ENCODE assay signal across 9 mouse cellular contexts in the genomic region with DNA sequence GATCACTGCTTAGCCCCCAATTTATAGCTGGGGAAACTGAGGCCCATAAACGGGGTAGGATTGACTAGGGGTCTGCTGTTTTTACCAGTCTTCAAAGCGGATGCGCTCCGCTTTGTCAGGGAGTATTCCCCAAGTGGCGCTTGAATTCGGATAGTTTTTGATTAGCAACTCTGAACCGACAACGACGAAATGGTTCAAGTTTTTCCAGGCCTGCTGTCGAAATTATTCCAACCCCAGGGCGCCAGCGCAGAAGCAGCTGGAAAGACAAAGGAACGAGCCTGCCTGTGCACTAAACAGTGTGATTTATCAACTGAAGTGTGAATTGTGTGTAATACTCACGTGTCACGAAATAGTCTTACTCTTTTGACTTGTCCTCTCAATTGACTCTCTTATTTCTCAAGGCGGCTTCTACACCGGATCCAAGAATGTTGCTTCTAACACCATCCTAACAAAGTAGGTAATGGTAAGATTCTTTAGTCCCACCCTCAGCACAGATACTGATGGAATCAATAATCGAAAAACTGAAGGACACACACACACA. TPM values are rescaled to one million over a fixed set of nuclear protein-coding genes. Genes with fewer than 3 reads are reported as not detected.
DNase-seq lines count a peak whose midpoint lies in the region; ATAC-seq and TF ChIP-seq lines count a peak whose summit lies in the region.
"Had no signal": no experiment of that assay in that cellular context is flagged by ENCODE, and none has a peak within 500 bp of the region (broad histone marks: within the 10 kb centered on the region; RNA-seq: fewer than 3 reads in every experiment).

A gene (minus strand): TSS at position 428 of the 541 bp plus-strand sequence.

- peaks cover 49% of the 10 kb centered on the region for H3K4me1 ChIP-seq in kidney, embryonic 15.5 days
- H3K4me1 ChIP-seq in hindbrain, embryonic 16.5 days (ENCODE audit: control insufficient read depth, insufficient read depth, low read depth, low read length) = peaks cover 21% of the 10 kb centered on the region

- peak within 1 kb of the TSS; percentile 86 for H3K27ac ChIP-seq in kidney, embryonic 15.5 days
- no peak within 1 kb of the TSS; the same call in 1 of the 2 replicates for H3K27ac ChIP-seq in hindbrain, embryonic 16.5 days (ENCODE audit: low read depth, low read length)

- no peaks in the 10 kb centered on the region for H3K36me3 ChIP-seq in kidney, embryonic 15.5 days
- no peaks in the 10 kb centered on the region for H3K36me3 ChIP-seq in hindbrain, embryonic 16.5 days (ENCODE audit: control insufficient read depth, insufficient read depth, low read length)
- H3K36me3 ChIP-seq: G1E had no signal

- H3K9ac ChIP-seq in kidney, embryonic 15.5 days = peak within 1 kb of the TSS; percentile 72
- H3K9ac ChIP-seq in hindbrain, embryonic 16.5 days (ENCODE audit: low read depth, low read length) = peak within 1 kb of the TSS; percentile 68

- 8% methylated on average over 18 of the region's 18 CpGs for WGBS in kidney, embryonic 15.5 days
- WGBS in hindbrain, embryonic 16.5 days = 6% methylated on average over 18 of the region's 18 CpGs

- peak within 1 kb of the TSS; percentile 78 for H3K4me2 ChIP-seq in kidney, embryonic 15.5 days
- peak within 1 kb of the TSS; percentile 95 for H3K4me2 ChIP-seq in hindbrain, embryonic 16.5 days (ENCODE audit: low read length)

- no peak for TF ChIP-seq CTCF in Patski (IDR thresholded peaks at IDR 0.05)

- in situ Hi-C loops in Patski (cut with MboI; ENCODE audit: low pct_unique_long_range_greater_than_20kb) = no loop called here

- H3K4me3 ChIP-seq in kidney, embryonic 15.5 days (replicated peaks) = peak within 1 kb of the TSS; percentile 63
- H3K4me3 ChIP-seq in hindbrain, embryonic 16.5 days (ENCODE audit: low read length) = peak within 1 kb of the TSS; percentile 55

- no peak for ATAC-seq in kidney, embryonic 15.5 days (replicated peaks; ENCODE audit: low FRiP score)
- no peak for ATAC-seq in Patski
- ATAC-seq in hindbrain, embryonic 16.5 days = 0 out of 2 replicates have a peak, but pooled peaks have one; percentile 6

- no peak for DNase-seq in kidney, adult 11 months
- no peak for DNase-seq in Patski (ENCODE audit: low read depth, low spot score)
- peak; percentile 48 for DNase-seq in gastrocnemius, adult 18-20 months (ENCODE audit: low spot score)
- peak; percentile 46 for DNase-seq in lung, postnatal 36 days
- DNase-seq in cerebellum, postnatal 36 days = no peak
- no peak for DNase-seq in right cerebral cortex, adult 18-20 months

- POLR2A ChIA-PET in Patski (lab: Charles Lee) = interaction anchor here (1.0 to 9.4 kb wide), 4 partner anchors 11 to 75 kb away, joined by 3 to 110 read pairs (median 20); a partner anchor contains a TSS

- no peaks in the 10 kb centered on the region for H3K9me3 ChIP-seq in kidney, embryonic 15.5 days (replicated peaks)
- H3K9me3 ChIP-seq in hindbrain, embryonic 16.5 days (ENCODE audit: control insufficient read depth, low read length) = no peaks in the 10 kb centered on the region
- H3K9me3 ChIP-seq: G1E had no signal

- CTCF ChIA-PET in Patski (lab: Charles Lee) = interaction anchor here (0.8 kb wide), 1 partner anchor 13 kb away, joined by 3 read pairs; a partner anchor contains a TSS

- peaks cover 4% of the 10 kb centered on the region; the same call in 1 of the 2 replicates for H3K27me3 ChIP-seq in kidney, embryonic 15.5 days
- no peaks in the 10 kb centered on the region for H3K27me3 ChIP-seq in Patski
- H3K27me3 ChIP-seq in hindbrain, embryonic 16.5 days (replicated peaks; ENCODE audit: control insufficient read depth, insufficient read depth, low read length) = peaks cover 13% of the 10 kb centered on the region

RNA-seq across cellular contexts. Expression of the gene that starts here (rescaled TPM):
- polyA plus RNA-seq in kidney, embryonic 15.5 days (2015; fragmentation: Nextera tagmentation; extraction: Ambion mirVana) = 149 and 161 TPM in 2 replicates
- 672 TPM for polyA plus RNA-seq in Patski (2021)
- 10 to 100 TPM; 62.6 to 77.3 TPM for total RNA-seq in gastrocnemius, adult 18-20 months (2021)
- 13.0 and 15.3 TPM in 2 replicates for polyA plus RNA-seq in hindbrain, embryonic 16.5 days (2015; fragmentation: Nextera tagmentation; extraction: Ambion mirVana)
- polyA plus RNA-seq: G1E had no signal

Comparison
In these comparisons a context has a peak if more than half of its experiments do, and no peak if none do; other contexts are left out.
1. DNase-seq: peak in gastrocnemius, adult 18-20 months (single experiment) and lung, postnatal 36 days (single experiment); none in kidney, adult 11 months (single experiment), Patski (single experiment), cerebellum, postnatal 36 days (0 of 2) and right cerebral cortex, adult 18-20 months (single experiment).